Mouse (Mus musculus): ENCODE results near the gene Catsper1. TPM values are rescaled to one million over a fixed set of nuclear protein-coding genes. Genes with fewer than 3 reads are reported as not detected.

Catsper1 gene
- not detected in 2 replicates for polyA plus RNA-seq (2015; fragmentation: Nextera tagmentation; extraction: Ambion mirVana)

DNA sequence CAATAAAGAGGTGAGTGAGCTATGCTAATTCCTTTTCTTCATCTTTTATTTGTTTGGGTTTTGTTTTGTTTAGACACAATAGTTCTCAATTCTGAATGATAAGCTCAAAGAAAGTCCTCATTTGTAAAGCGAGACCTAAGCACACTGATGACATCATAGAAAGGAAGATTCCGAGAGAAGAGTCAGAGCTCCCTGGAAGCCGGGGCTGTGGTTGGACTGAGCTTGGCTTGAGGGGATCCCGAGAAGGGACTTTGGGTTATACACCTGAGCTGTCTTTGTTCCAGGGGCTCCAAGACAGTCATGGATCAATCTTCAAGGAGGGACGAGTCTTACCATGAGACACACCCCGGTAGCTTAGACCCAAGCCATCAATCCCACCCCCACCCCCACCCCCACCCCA lies at the start of gene Catsper1:
Catsper1 (plus strand) TSS at position 301 of the 400 bp plus-strand sequence.
- no peaks in the 10 kb centered on the region for H3K4me1 ChIP-seq
- H3K4me3 ChIP-seq, result no peak within 1 kb of the TSS
- no peak within 1 kb of the TSS for H3K27ac ChIP-seq
- no peak for ATAC-seq (ENCODE audit: borderline replicate concordance, extremely low read depth, low FRiP score, low TSS enrichment)
- H3K9me3 ChIP-seq, result no peaks in the 10 kb centered on the region
- no peak within 1 kb of the TSS for H3K9ac ChIP-seq
- no peak within 1 kb of the TSS for H3K4me2 ChIP-seq
- WGBS, result 82% methylated on average over 6 of the region's 6 CpGs
- no peaks in the 10 kb centered on the region for H3K36me3 ChIP-seq
- H3K27me3 ChIP-seq, result no peaks in the 10 kb centered on the region

DNA sequence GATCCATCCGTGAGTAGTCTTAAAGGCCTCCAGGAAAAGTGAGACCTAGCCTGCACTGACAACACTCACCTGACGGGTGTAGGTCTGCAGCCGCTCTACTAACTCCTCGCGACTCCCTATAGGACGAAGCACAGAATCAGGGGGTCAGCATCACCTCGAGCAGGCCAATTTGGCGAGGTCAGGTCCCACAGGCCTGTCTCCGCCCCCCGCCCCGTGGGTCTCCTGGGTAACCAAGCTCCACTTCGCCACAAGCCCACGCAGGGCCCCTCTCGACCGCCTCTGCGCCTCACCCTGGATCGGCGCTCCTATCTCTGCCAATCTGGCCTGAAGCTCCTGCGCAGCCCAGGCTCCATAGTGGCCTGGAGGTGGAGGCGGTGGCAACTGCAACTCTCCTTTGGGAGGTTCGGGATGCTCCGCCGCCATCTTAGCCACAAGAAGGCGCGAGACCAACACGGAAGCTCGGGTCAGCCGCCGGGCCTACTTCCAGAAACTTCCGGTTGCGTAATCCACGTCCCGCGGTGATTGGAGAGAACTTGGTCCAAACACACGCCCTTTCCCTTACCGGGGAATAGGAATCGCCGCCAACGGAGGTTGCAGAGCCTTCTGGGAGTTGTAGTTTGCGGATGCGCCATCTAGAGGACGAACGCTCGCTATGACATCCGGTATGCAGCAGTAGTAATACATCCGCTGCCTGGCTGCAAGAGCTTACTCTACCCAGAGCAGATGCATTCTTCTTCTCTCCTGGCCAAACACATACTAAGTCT lies 40.4 kb upstream of the Catsper1 start, which contains the start of gene Sf3b2:
Sf3b2 (minus strand) TSS at position 484 of the 764 bp plus-strand sequence.
- H3K9ac ChIP-seq, result peak within 1 kb of the TSS; percentile 89
- ATAC-seq (ENCODE audit: borderline replicate concordance, extremely low read depth, low FRiP score, low TSS enrichment), result peak; percentile 96
- peak within 1 kb of the TSS; percentile 86 for H3K27ac ChIP-seq
- peaks cover 27% of the 10 kb centered on the region for H3K4me1 ChIP-seq
- H3K9me3 ChIP-seq, result no peaks in the 10 kb centered on the region
- H3K4me3 ChIP-seq, result peak within 1 kb of the TSS; percentile 95
- WGBS, result under 1% methylated on average over 46 of the region's 46 CpGs
- H3K36me3 ChIP-seq, result peaks cover 32% of the 10 kb centered on the region
- peak within 1 kb of the TSS; percentile 76 for H3K4me2 ChIP-seq
- H3K27me3 ChIP-seq, result no peaks in the 10 kb centered on the region; the same call in 1 of the 2 replicates

DNA sequence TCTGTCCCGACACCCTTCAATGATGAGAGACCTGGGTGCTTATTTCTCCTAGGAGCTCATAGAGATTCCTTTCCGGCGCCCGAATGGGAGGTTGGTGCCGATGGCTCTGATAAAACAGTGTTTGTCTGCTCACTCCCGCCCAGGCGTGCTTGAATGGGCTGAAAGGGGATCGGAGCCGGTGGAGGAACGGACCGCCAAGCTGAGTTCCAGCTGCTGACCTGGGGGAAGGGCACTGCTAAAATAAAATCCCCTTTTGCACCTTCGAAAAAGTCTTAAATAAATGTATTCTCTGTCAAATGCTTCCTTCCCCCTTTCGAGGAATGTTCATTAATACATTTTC lies 39.8 kb upstream of the Catsper1 start:
- H3K4me2 ChIP-seq, result peak overlapping the region; percentile 71
- 5% methylated on average over 13 of the region's 13 CpGs for WGBS
- H3K4me1 ChIP-seq, result peaks cover 27% of the 10 kb centered on the region
- no peaks in the 10 kb centered on the region for H3K9me3 ChIP-seq
- peak overlapping the region; percentile 86 for H3K27ac ChIP-seq
- H3K4me3 ChIP-seq, result peak overlapping the region; percentile 95
- peak overlapping the region; percentile 68 for H3K9ac ChIP-seq
- H3K36me3 ChIP-seq, result peaks cover 27% of the 10 kb centered on the region
- no peaks in the 10 kb centered on the region; the same call in 1 of the 2 replicates for H3K27me3 ChIP-seq
- peak; percentile 61; the same call in 1 of the 2 replicates for ATAC-seq (ENCODE audit: borderline replicate concordance, extremely low read depth, low FRiP score, low TSS enrichment)

DNA sequence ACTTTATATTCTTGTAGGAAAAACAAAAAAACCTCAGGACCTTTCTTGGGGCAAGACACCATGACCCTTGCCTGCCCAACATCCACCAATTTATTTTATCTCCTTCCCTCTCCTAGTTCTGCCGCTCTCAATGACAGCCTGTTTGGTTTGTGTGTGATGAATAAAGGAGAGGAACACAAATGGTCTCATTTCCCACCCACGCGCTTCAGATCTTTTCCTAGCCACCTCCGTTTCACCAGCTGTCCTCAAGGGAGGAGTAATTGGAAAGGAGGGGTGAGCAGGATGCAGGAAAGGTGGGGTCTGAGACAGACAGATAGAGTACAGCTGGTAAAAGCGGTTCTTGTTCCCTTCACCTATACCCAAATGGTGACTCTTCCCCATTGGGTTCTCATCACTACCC lies 38.9 kb upstream of the Catsper1 start:
- H3K27me3 ChIP-seq, result no peaks in the 10 kb centered on the region; the same call in 1 of the 2 replicates
- H3K27ac ChIP-seq, result no peak overlapping the region
- H3K9me3 ChIP-seq, result no peaks in the 10 kb centered on the region
- H3K36me3 ChIP-seq, result peaks cover 17% of the 10 kb centered on the region
- no peak overlapping the region for H3K4me3 ChIP-seq
- 46% methylated on average over 5 of the region's 5 CpGs for WGBS
- ATAC-seq (ENCODE audit: borderline replicate concordance, extremely low read depth, low FRiP score, low TSS enrichment), result no peak
- no peak overlapping the region for H3K9ac ChIP-seq
- H3K4me1 ChIP-seq, result peaks cover 27% of the 10 kb centered on the region
- H3K4me2 ChIP-seq, result peak overlapping the region; percentile 71

DNA sequence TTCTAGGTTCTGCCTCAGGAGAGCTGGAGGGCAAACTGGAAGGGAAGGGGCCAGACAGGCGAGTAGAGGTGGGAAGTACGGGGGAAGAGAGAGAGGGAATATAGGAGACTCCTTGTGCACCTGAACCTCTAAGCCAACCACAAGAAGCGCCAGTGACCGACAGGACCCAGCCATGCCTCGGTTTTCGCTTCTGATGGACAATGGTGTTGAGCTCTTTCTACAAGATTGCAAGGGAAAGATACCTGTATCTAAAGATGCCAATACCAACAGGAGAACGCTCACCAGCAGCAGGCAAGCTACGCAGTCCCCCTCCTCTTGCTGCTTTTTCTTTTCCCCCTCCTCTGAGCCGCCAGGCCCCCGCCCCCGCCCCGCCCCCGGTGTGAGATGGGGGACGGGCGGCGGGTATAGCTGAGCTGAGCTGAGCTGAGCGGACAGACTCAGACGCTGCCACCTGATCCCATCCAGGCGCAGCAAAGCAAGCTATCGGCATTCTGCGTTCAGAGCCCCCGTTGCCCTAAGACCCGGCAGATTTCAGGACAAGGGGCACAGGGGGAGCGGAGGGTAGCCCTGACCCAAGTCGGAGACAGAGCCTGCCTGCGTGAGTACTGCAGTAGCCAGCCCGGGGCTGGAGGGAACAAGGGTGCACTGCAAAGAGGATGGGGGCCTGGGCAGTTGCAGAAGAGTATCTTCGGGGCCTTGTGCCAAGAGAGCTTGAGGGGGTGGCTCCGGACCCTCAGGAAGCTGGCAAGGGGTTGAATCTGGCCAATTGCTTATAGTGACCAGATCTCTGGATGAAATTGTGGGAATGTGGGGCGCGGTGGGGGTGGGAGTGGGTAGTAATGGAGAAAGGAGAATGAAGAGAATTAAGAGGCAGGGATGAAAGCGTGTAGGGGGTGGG lies 37.4 kb upstream of the Catsper1 start, which contains the start of gene Gal3st3:
Gal3st3 (plus strand) TSS at position 429 of the 898 bp plus-strand sequence.
- Histone ChIP-seq H3K9ac (peak within 1 kb of the TSS; percentile 43), H3K4me3 (peak within 1 kb of the TSS; percentile 39), H3K27me3 (no peaks in the 10 kb centered on the region; the same call in 1 of the 2 replicates), H3K27ac (0 out of 2 replicates have a peak within 1 kb of the TSS, but pooled peaks have one; percentile 20), H3K9me3 (no peaks in the 10 kb centered on the region), H3K4me2 (peak within 1 kb of the TSS; percentile 71), H3K4me1 (peaks cover 27% of the 10 kb centered on the region), H3K36me3 (peaks cover 5% of the 10 kb centered on the region)
- 5% methylated on average over 32 of the region's 32 CpGs for WGBS
- ATAC-seq (ENCODE audit: borderline replicate concordance, extremely low read depth, low FRiP score, low TSS enrichment), result no peak

DNA sequence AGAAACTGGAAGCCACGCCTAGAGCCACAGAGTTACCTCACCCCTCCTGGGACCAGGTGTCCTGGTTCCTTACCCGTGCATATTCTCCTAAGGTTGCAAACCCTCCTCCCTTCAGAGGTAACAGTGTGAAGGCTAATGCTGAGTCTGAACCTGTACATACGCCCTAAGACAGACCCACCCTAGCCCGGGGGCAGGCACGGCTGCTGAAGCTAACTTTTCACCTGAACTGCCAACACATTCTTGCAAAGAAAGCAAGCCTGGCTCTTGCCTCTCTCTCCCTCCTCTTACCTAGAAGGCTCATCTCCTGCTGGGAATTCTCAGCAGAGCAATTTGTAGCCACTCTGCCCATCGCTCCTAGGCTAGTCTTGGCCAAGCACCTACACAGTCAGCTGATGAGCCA lies 35.0 kb upstream of the Catsper1 start:
- H3K27ac ChIP-seq, result no peak overlapping the region
- no peak overlapping the region for H3K4me2 ChIP-seq
- ATAC-seq (ENCODE audit: borderline replicate concordance, extremely low read depth, low FRiP score, low TSS enrichment), result no peak
- H3K4me3 ChIP-seq, result no peak overlapping the region
- WGBS, result 77% methylated on average over 6 of the region's 6 CpGs
- H3K27me3 ChIP-seq, result no peaks in the 10 kb centered on the region; the same call in 1 of the 2 replicates
- H3K9me3 ChIP-seq, result no peaks in the 10 kb centered on the region
- peaks cover 16% of the 10 kb centered on the region for H3K4me1 ChIP-seq
- no peaks in the 10 kb centered on the region for H3K36me3 ChIP-seq
- no peak overlapping the region for H3K9ac ChIP-seq

DNA sequence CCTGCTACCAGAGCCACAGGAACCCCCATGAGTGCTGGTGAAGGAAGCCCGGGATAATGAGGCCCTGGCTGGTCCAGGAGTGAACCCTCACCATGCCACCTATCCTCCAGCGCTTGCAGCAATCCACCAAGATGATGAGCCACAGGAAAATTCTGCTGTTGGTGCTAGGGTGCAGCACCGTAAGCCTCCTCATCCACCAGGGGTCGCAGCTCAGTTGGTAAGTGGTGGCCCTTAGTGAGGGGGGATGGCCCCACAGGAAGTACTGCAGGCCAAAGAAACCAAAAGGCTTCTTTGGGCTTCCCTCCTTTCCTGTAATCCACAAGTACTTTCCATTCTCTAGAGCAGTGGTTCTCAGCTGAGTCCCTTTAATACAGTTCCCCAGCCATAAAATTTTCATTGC lies 33.1 kb upstream of the Catsper1 start:
- peaks cover 8% of the 10 kb centered on the region; the same call in 1 of the 2 replicates for H3K4me1 ChIP-seq
- H3K27me3 ChIP-seq, result peaks cover 5% of the 10 kb centered on the region; the same call in 1 of the 2 replicates
- no peak overlapping the region for H3K4me2 ChIP-seq
- ATAC-seq (ENCODE audit: borderline replicate concordance, extremely low read depth, low FRiP score, low TSS enrichment), result 0 out of 2 replicates have a peak, but pooled peaks have one; percentile 32
- 19% methylated on average over 4 of the region's 4 CpGs for WGBS
- no peak overlapping the region for H3K27ac ChIP-seq
- no peak overlapping the region for H3K4me3 ChIP-seq
- no peak overlapping the region for H3K9ac ChIP-seq
- no peaks in the 10 kb centered on the region for H3K9me3 ChIP-seq
- no peaks in the 10 kb centered on the region for H3K36me3 ChIP-seq

DNA sequence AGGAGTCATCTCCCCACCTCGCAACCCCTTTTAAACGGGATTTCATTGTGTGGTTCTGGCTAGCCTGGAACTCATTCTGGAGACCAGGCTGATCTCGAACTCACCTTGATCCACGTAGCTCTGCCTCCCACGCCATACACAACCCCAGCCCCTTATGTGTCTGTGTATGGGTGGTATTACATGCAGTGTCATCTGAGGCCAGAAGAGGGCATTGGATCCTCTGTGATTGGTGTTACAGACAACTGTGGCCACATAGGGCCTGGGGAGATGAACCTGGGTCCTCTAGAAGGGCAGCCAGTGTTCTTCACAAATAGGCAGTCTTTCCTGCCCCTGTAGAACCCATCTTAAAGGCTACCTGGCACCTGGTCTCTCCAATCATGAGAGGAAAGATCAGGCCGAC lies 29.3 kb upstream of the Catsper1 start:
- Histone ChIP-seq H3K4me1 (no peaks in the 10 kb centered on the region), H3K4me3 (no peak overlapping the region), H3K27me3 (peaks cover 12% of the 10 kb centered on the region; the same call in 1 of the 2 replicates), H3K9me3 (no peaks in the 10 kb centered on the region), H3K36me3 (no peaks in the 10 kb centered on the region), H3K9ac (no peak overlapping the region), H3K27ac (no peak overlapping the region), H3K4me2 (no peak overlapping the region)
- no peak for ATAC-seq (ENCODE audit: borderline replicate concordance, extremely low read depth, low FRiP score, low TSS enrichment)
- 81% methylated on average over 6 of the region's 6 CpGs for WGBS

DNA sequence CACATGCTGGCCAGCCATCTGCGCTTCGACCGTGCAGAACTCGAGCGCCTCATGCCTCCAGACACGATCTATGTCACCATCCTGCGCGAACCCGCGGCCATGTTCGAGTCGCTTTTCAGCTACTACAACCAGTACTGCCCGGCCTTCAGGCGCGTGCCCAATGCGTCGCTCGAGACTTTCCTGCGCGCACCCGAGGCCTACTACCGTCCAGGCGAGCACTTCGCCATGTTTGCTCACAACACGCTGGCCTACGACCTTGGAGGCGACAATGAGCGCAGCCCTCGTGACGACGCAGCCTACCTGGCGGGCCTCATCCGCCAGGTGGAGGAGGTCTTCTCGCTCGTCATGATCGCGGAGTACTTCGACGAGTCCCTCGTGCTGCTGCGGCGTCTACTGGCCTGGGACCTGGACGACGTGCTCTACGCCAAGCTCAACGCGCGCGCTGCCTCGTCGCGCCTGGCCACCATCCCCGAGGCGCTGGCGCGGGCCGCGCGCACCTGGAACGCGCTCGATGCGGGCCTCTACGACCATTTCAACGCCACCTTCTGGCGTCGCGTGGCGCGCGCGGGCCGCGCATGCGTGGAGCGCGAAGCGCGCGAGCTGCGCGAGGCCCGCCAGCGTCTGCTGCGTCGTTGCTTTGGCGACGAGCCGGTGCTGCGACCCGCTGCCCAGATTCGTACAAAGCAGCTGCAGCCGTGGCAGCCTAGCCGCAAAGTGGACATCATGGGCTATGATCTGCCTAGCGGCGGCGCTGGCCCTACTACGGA lies 28.4 kb upstream of the Catsper1 start:
- H3K4me3 ChIP-seq, result peak overlapping the region; percentile 28
- H3K9me3 ChIP-seq, result no peaks in the 10 kb centered on the region
- H3K4me1 ChIP-seq, result no peaks in the 10 kb centered on the region
- no peak overlapping the region for H3K9ac ChIP-seq
- ATAC-seq (ENCODE audit: borderline replicate concordance, extremely low read depth, low FRiP score, low TSS enrichment), result no peak
- WGBS, result 35% methylated on average over 98 of the region's 98 CpGs
- no peaks in the 10 kb centered on the region for H3K36me3 ChIP-seq
- peaks cover 12% of the 10 kb centered on the region; the same call in 1 of the 2 replicates for H3K27me3 ChIP-seq
- H3K27ac ChIP-seq, result no peak overlapping the region
- peak overlapping the region; percentile 54 for H3K4me2 ChIP-seq

DNA sequence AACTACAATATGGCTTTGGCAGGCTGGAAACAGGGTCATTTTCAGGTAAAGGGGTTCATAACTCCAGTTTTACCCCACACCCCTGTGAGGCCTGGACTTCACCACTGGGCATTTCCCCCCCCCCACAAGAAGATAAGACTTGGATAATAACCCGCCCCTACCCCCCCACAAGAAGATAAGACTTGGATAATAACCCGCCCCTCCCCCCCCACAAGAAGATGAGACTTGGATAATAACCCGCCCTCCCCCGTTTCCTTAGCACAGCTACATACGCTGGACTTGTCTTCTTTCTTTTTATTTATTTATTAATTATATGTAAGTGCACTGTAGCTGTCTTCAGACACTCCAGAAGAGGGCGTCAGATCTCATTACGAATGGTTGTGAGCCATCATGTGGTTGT lies 26.5 kb upstream of the Catsper1 start:
- Histone ChIP-seq H3K9me3 (no peaks in the 10 kb centered on the region), H3K4me1 (no peaks in the 10 kb centered on the region), H3K27me3 (peaks cover 12% of the 10 kb centered on the region; the same call in 1 of the 2 replicates), H3K27ac (no peak overlapping the region), H3K4me3 (no peak overlapping the region), H3K36me3 (no peaks in the 10 kb centered on the region), H3K4me2 (no peak overlapping the region), H3K9ac (no peak overlapping the region)
- WGBS, result 74% methylated on average over 7 of the region's 7 CpGs
- ATAC-seq (ENCODE audit: borderline replicate concordance, extremely low read depth, low FRiP score, low TSS enrichment), result no peak

DNA sequence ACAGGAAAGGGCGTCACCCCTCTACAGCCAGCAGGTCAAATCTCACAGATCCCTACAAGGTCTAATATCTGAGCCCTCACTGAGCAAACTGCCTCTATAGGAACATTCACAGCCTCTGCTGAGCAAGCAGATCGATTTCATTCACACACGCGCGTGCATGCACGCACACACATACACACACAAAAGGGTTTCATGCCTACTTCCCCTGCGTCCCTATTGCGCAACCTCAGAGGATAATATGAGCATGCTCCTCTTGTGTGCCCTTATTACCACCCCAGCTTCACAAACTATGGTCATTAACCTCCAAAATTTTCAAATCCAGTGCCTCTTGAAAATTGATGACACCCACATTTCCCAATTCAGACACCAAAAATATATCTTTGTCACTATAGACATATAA lies 22.4 kb upstream of the Catsper1 start:
- 86% methylated on average over 8 of the region's 8 CpGs for WGBS
- no peak for ATAC-seq (ENCODE audit: borderline replicate concordance, extremely low read depth, low FRiP score, low TSS enrichment)
- Histone ChIP-seq H3K27me3 (no peaks in the 10 kb centered on the region), H3K4me2 (no peak overlapping the region), H3K36me3 (no peaks in the 10 kb centered on the region), H3K9ac (no peak overlapping the region), H3K9me3 (no peaks in the 10 kb centered on the region), H3K27ac (no peak overlapping the region), H3K4me3 (no peak overlapping the region), H3K4me1 (no peaks in the 10 kb centered on the region)
